Mouse (Mus musculus) skeletal muscle tissue, postnatal 0 days (tissue): ENCODE measurements around the gene Omd. TPM values are rescaled to one million over a fixed set of nuclear protein-coding genes. Genes with fewer than 3 reads are reported as not detected.

Experiments
- polyA plus RNA-seq: library from polyadenylated mRNA; unstranded; fragments of >200 nt; fragmentation: Nextera tagmentation; extraction: Ambion mirVana; gene quantifications from 2 replicates; pipeline ENCODE4 v1.2.1, GENCODE M21; 2015

Gene Omd
- 0.95 and 1.0 TPM in 2 replicates for polyA plus RNA-seq

DNA sequence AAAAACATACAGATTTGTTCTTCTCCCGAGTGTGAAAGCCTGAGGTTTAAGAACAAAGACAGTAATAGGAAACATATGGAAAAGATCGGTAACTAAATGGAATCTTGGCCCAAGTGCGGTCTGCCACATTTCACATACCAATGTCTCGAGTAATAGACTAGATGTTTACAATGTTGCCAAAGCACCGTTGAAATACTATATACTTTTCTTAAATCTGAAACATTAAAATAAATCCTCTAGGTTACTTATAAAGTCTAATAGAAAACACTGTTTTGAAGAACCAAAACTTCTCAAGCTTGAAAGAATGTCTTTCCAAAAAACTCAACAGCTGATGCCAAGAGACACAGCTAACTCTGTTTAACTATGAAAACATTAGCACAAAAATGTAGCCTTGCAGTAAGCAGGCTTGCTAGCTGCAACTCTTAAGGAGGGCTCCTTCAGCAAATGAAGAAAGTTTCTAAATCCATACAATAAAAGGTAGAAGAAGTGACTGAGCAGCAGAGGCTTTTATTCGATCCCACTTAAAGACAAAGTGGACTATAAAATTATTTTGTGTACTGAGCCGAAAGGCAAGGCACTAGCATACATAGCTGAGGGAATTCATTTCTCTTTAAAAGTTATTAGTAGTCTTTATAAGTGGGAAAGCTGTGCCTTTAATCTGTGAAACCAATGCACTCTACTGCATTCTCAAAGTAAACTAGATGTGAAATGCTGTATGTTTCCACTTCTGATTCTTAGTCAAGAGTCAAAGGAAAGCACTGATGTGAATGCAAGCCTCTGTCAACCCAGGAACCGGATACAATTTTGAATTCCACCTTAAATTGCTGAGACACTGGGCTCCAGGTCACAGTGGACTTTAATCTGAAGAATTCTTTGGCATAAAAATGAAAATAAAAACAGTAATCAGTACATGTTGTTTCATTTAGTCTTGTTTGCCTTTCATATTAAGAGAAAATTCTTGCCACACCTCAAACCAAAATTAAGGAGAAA lies at the start of gene Omd:
Gene Omd (plus strand): TSS at position 922 of the 990 bp plus-strand sequence.

DNA sequence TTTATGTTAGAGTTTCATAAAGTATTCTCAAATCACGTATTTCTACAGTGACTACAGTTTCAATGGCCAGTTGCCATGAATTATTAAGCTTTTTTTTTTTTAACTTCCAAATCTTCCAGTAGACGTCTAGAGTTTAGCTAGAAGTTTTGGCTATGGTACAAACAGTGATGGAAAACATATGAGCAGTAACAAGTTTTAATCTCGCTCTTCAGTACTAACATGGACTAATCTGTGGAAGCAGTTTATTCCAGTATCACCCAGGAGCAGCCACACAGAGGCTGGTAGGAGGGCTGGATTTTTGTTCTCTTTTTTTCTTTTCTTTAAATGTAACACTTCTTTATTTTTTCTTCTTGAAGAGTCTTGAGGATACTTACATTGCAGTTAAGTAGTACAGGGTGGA lies 38.0 kb upstream of the Omd start, which contains the start of gene Aspn:
Gene Aspn (plus strand): TSS at position 165 of the 400 bp plus-strand sequence.

DNA sequence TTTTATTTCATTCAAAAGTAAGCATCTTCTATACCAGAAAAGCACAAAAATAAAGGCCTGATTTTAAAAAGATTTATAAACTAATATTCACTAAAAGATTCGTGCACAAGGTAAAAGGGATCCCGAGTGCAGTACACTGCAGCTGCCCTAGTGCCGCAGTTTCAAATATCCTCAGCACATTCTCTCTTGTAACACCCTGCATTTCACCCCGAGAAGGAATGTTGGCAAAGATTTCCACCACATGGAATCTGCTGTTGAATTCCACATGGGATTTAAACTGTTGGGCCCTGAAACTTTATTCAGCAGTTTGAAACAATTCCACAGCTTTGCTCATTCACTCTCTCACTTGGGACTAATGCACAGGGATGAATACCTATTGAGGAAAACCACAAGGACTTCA lies 25.5 kb downstream of the Omd start, which contains the start of gene Ogn:
Gene Ogn (plus strand): TSS at position 333 of the 400 bp plus-strand sequence.

Other genes with a start within 250 kb of the Omd start
- 20.2 and 20.9 TPM in 2 replicates for gene Bicd2, start 240.9 kb upstream of the Omd start, polyA plus RNA-seq
- gene Ippk, start 161.2 kb upstream of the Omd start, polyA plus RNA-seq: 8.5 and 8.6 TPM in 2 replicates
- gene Tes3-ps, start 89.1 kb upstream of the Omd start, polyA plus RNA-seq: 0.56 TPM in 2 replicates
- 3.9 TPM in 2 replicates for gene Ecm2, start 77.7 kb upstream of the Omd start, polyA plus RNA-seq
- 190 and 261 TPM in 2 replicates for gene Aspn, start 38.0 kb upstream of the Omd start, polyA plus RNA-seq
- 177 and 186 TPM in 2 replicates for gene Ogn, start 25.6 kb downstream of the Omd start, polyA plus RNA-seq
- gene Cenpp, start 70.3 kb downstream of the Omd start, polyA plus RNA-seq: 10.7 and 11.2 TPM in 2 replicates
- gene Nol8, start 70.6 kb downstream of the Omd start, polyA plus RNA-seq: 6.5 and 8.0 TPM in 2 replicates
- 24.6 and 25.8 TPM in 2 replicates for gene Iars, start 99.6 kb downstream of the Omd start, polyA plus RNA-seq
- not detected in 2 replicates for gene Gm30302, start 216.5 kb downstream of the Omd start, polyA plus RNA-seq